Mouse (Mus musculus) kidney, postnatal 0 days (tissue): Measurements from ENCODE around the gene Tgfb1. TPM values are rescaled to one million over a fixed set of nuclear protein-coding genes. Genes with fewer than 3 reads are reported as not detected.
"Not testable (repeated sequence)": the region's sequence is repeated elsewhere in the genome, so short reads cannot be mapped to it uniquely, and the experiment has no call there.

Experiments
- ATAC-seq: fragments of 200-750 bp; cut with Nextera tagmentation; replicated peaks from 2 replicates; pipeline ENCODE4 v1.8.0; 2017; ENCODE audit warnings: low read depth, moderate number of reproducible peaks, moderate TSS enrichment, moderate library complexity; ENCODE audit not compliant: low FRiP score
- DNase-seq: peaks from one replicate; pipeline ENCODE4 v3.0.0-alpha.2; 2016; ENCODE audit warnings: low spot score
- H3K27ac ChIP-seq: fragments of 300-500 bp; sonication (generic); 2 replicates; pipeline ENCODE4 v1.5.1; 2014; ENCODE audit warnings: mild to moderate bottlenecking
- H3K27me3 ChIP-seq: fragments of 300-500 bp; sonication (generic); 2 replicates; pipeline ENCODE4 v1.6.1; 2014; ENCODE audit warnings: low read length, mixed read lengths; ENCODE audit not compliant: insufficient read depth
- H3K36me3 ChIP-seq: fragments of 300-500 bp; sonication (generic); 2 replicates; pipeline ENCODE4 v1.6.1; 2014; ENCODE audit warnings: low read length, mixed read lengths; ENCODE audit not compliant: insufficient read depth
- H3K4me1 ChIP-seq: fragments of 300-500 bp; sonication (generic); replicated peaks from 2 replicates; pipeline ENCODE4 v1.6.1; 2014; ENCODE audit warnings: antibody characterized with exemption, low read length, mixed read lengths; ENCODE audit not compliant: insufficient read depth
- H3K4me2 ChIP-seq: fragments of 300-500 bp; sonication (generic); 2 replicates; pipeline ENCODE4 v1.6.1; 2014; ENCODE audit warnings: mild to moderate bottlenecking, low read length, moderate library complexity, mixed read lengths
- H3K4me3 ChIP-seq: fragments of 300-500 bp; sonication (generic); replicated peaks from 2 replicates; pipeline ENCODE4 v1.5.1; 2014; ENCODE audit warnings: low read depth, low read length
- H3K9ac ChIP-seq: fragments of 300-500 bp; sonication (generic); 2 replicates; pipeline ENCODE4 v1.6.1; 2014; ENCODE audit warnings: low read depth, low read length
- H3K9me3 ChIP-seq: fragments of 300-500 bp; sonication (generic); replicated peaks from 2 replicates; pipeline ENCODE4 v1.6.1; 2016; ENCODE audit warnings: low read length, inconsistent platforms, mixed read lengths
- CTCF ChIP-seq: IDR thresholded peaks from 2 replicates; pipeline ENCODE4 v1.5.1; 2016; ENCODE audit warnings: antibody characterized with exemption, low read depth, mild to moderate bottlenecking, moderate library complexity
- WGBS: fragments of 180-500 bp; shearing (Covaris S2); extraction: QIAGEN DNeasy Blood & Tissue Kit; methylation state at CpG from one replicate; pipeline ENCODE4 v1.1.7; 2014; 5-methylcytosine and 5-hydroxymethylcytosine counted together
- polyA plus RNA-seq: library from polyadenylated mRNA; unstranded; fragments of >200 nt; fragmentation: Nextera tagmentation; extraction: Ambion mirVana; gene quantifications from 2 replicates; pipeline ENCODE4 v1.2.1, GENCODE M21; 2015

Tgfb1 gene
- polyA plus RNA-seq, 1 experiment from 2014 or later = 3.6 TPM

DNA sequence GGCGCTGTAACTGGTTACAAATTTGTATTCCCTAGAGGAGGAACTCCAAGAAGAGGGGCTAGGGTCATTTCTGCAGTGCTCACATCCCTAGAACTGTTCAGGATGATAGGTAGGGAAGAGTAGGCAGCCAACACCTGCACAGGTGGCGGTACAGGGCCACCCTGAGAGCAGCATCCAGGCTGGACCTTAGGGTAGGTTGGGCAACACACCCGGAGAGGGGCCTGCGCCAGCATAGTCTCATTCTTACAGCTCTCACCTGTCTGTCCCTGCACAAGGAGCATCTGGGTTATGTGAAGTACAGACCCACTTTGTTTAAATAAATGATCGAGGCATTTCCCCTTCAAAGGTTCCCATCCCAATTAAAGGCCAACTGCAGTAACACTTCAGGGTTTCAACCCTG is 34.0 kb downstream of the Tgfb1 start:
- no peak for TF ChIP-seq CTCF
- peaks cover 51% of the 10 kb centered on the region for H3K36me3 ChIP-seq
- H3K9ac ChIP-seq = no peak overlapping the region
- H3K9me3 ChIP-seq = no peaks in the 10 kb centered on the region
- no peak overlapping the region for H3K4me3 ChIP-seq
- ATAC-seq = no peak
- H3K27me3 ChIP-seq = no peaks in the 10 kb centered on the region
- peaks cover 8% of the 10 kb centered on the region; the same call in 1 of the 2 replicates for H3K4me1 ChIP-seq
- WGBS = 90% methylated on average over 5 of the region's 5 CpGs
- H3K27ac ChIP-seq = no peak overlapping the region
- DNase-seq = no peak
- H3K4me2 ChIP-seq = no peak overlapping the region

DNA sequence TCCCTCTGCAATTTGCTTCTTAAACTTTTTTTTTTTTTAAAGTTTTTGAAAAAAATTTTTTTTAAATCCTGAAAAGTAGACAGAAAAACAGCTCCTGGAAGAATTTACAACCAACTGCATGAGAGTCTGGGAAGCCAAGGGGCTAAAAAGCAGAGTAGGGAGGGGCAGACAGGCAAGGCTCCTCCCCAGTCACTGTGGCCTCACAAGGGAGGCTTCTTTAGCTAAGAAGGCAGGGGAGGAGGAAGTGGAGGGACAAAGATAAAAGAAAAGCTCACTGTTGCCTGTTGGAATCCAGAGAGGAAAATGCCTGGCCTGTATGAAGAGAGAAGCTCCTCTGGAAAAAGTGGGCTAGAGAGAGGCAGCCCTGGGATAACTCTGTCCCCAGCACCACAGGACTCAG is 35.0 kb downstream of the Tgfb1 start:
- H3K9ac ChIP-seq, ATAC-seq, H3K27me3 ChIP-seq, H3K4me1 ChIP-seq, H3K27ac ChIP-seq, H3K9me3 ChIP-seq, H3K4me3 ChIP-seq, DNase-seq, H3K4me2 ChIP-seq: not testable (repeated sequence)
- H3K36me3 ChIP-seq = peaks cover 59% of the 10 kb centered on the region

DNA sequence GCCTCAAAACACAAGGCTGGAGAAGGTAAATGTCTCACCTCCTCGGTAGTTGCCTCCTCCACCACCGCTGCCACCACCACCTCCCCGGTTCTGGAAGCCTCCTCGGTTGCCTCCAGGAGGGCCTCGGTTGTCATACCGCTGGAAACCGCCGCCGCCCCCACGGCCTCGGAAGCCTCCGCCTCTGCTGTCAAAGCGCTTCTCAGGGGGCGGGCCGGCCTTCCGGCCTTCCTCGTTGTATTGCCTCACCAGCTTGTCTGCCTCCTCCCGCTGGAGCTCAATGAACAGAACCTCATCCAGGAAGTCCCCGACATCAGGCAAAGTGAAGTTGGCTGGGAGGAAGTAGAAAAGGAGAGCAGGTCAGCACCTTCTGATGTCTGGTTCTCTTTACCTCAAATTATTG is 39.1 kb downstream of the Tgfb1 start:
- H3K4me1 ChIP-seq = no peaks in the 10 kb centered on the region
- no peaks in the 10 kb centered on the region for H3K9me3 ChIP-seq
- ATAC-seq = no peak

DNA sequence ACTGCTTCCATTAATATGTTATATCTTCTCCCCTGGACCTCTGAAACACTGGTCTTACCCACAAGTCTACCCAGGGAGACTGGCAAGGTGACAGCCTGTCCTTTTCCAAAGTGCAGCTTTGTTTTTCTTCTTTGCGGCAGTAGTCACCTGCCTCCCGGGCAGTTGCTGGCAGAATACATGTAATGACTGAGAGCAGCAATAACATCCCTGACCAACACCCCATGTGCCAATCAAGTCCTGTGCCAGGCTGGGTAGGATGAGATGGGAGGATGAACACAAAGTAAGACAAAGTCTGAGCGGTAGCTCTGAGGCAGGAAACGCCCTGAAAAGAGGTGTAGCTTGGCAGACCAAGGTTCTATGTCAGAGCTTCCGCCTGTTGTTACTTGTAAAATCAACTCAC is 41.0 kb downstream of the Tgfb1 start:
- ATAC-seq (no peak), DNase-seq (no peak)
- H3K4me3 ChIP-seq = no peak overlapping the region
- no peak for TF ChIP-seq CTCF
- 86% methylated on average over 5 of the region's 5 CpGs for WGBS
- no peak overlapping the region for H3K27ac ChIP-seq
- peaks cover 94% of the 10 kb centered on the region for H3K36me3 ChIP-seq
- no peak overlapping the region for H3K9ac ChIP-seq
- H3K9me3 ChIP-seq = no peaks in the 10 kb centered on the region
- no peak overlapping the region for H3K4me2 ChIP-seq
- no peaks in the 10 kb centered on the region for H3K27me3 ChIP-seq
- no peaks in the 10 kb centered on the region for H3K4me1 ChIP-seq

More for the DNA sequence above, 39.1 kb downstream of the Tgfb1 start:
- no peak overlapping the region for H3K4me2 ChIP-seq
- DNase-seq = no peak
- TF ChIP-seq CTCF = no peak
- H3K36me3 ChIP-seq = peaks cover 90% of the 10 kb centered on the region
- no peak overlapping the region for H3K27ac ChIP-seq
- 77% methylated on average over 19 of the region's 19 CpGs for WGBS
- no peak overlapping the region for H3K9ac ChIP-seq
- H3K27me3 ChIP-seq = no peaks in the 10 kb centered on the region
- no peak overlapping the region for H3K4me3 ChIP-seq

DNA sequence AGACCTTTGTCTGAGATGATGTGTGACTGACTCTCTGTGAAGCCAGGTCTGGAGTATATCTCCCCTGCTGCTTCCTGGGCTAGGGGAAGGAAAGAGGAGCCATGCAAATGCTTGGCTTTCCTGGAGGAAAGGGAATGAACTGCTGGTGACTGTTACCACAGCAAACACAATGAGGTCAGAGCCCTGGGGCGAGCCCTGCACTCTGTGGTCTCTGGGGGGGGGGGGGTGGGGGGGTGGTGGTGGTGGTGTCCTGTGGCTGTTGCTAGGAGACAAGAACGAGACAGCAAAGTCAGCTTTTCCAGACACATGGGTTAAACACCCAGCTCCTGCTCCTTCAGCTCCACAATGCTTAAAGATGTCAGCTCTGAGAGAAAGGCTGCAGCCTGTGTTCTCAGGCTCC is 42.6 kb downstream of the Tgfb1 start:
- Histone ChIP-seq H3K4me2 (no peak overlapping the region), H3K9me3 (no peaks in the 10 kb centered on the region), H3K36me3 (peaks cover 92% of the 10 kb centered on the region), H3K9ac (no peak overlapping the region), H3K4me3 (no peak overlapping the region), H3K4me1 (no peaks in the 10 kb centered on the region), H3K27ac (no peak overlapping the region), H3K27me3 (no peaks in the 10 kb centered on the region)
- 43% methylated on average over 2 of the region's 2 CpGs for WGBS
- TF ChIP-seq CTCF = no peak
- ATAC-seq (no peak), DNase-seq (no peak)

DNA sequence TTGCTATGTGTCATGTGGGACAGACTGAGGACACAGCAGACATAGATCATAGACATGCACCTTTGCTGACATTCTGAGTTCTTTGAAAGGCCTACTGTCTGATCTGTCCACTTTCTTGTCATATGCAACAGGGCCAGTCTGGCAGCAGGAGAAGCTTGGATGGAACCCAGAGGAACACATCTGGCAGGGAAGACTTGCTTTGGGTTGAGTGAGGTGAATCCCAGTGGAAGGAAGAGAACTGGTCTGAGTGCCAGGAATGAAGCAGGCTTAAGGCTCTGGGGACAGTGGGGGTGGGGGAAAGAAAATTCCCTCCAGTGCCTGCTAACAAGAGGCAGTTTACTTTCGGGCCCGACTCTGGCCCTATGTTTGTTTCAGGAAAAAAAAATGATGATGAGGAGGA is 43.1 kb downstream of the Tgfb1 start:
- H3K4me3 ChIP-seq = no peak overlapping the region
- peaks cover 92% of the 10 kb centered on the region for H3K36me3 ChIP-seq
- H3K27ac ChIP-seq = no peak overlapping the region
- DNase-seq (no peak), ATAC-seq (no peak)
- H3K9ac ChIP-seq = no peak overlapping the region
- no peaks in the 10 kb centered on the region for H3K27me3 ChIP-seq
- TF ChIP-seq CTCF = no peak
- WGBS = 83% methylated on average over 2 of the region's 2 CpGs
- H3K9me3 ChIP-seq = no peaks in the 10 kb centered on the region
- no peak overlapping the region for H3K4me2 ChIP-seq
- no peaks in the 10 kb centered on the region for H3K4me1 ChIP-seq

DNA sequence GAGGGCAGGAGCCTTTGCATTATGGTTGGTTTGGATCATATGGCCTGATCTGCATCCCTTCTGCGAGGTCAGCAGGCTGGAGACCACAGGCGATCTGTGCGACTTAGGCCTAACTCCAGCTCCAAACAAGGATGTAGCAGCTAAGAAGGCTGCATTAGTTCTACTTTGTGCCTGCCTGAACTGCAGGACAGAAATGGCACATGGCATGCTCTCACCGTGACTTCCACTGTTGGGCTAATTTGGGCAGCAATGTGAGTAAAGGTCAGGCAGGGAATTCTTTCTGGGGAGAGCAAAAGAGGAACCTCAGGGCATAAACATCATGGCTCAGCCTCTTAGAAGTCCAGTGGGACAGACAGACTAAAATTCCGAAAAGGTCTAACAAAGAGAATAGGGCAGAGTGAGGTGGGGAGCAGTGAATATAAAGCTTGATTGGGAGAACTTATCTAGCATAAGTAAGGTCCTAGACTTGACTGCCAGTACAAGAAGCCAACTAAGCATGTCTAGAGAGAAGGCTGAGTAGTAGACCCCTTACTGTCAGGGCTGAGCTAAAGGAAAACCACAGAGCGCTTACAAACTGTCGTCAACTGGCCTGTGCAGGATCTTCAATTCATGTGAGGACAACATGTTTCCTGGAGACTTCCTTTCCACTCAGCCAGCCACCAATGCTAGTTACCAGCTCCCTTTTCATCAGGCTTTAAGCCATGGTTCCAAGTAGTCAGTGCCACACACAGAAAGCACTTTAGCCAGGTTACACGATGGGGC is 44.7 kb downstream of the Tgfb1 start:
- WGBS = 89% methylated on average over 8 of the region's 8 CpGs
- no peaks in the 10 kb centered on the region for H3K27me3 ChIP-seq
- H3K9ac ChIP-seq = no peak overlapping the region
- H3K36me3 ChIP-seq = peaks cover 92% of the 10 kb centered on the region
- H3K9me3 ChIP-seq = no peaks in the 10 kb centered on the region
- no peak overlapping the region for H3K27ac ChIP-seq
- ATAC-seq = no peak
- H3K4me3 ChIP-seq = no peak overlapping the region
- no peak overlapping the region for H3K4me2 ChIP-seq
- TF ChIP-seq CTCF = no peak
- no peak for DNase-seq
- H3K4me1 ChIP-seq = no peaks in the 10 kb centered on the region
